Mouse (Mus musculus): ENCODE data around the gene Cdiptos. TPM values are rescaled to one million over a fixed set of nuclear protein-coding genes. Genes with fewer than 3 reads are reported as not detected.

Gene Cdiptos
- total RNA-seq, 2 experiments from 2014 or later = 0.42 TPM; not detected in 1

DNA sequence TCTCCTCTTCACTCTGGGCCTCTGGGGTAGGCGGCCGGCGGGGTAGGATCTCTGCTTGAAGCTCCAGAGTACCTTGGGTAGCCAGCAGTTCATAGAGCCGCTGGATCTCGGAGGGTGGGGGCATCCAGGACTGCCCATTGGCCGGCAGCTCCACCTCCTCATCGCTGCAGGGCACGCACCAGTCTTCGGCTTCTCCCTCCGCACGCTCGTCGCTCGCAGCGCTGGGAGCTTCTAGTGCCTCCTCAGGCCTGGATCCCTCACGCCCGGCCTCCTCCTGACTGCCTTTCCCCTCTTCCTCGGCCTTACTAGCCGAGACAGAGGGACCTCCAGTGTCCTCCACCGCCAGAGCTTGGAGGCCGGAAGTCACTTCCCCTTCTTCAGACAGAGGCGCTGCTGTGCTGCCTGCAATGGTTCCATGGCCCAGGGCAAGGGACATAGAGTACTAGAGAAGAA is 40.6 kb upstream of the Cdiptos start:
- intact Hi-C loops (cut with DNase I) = loop anchor here (2.0 to 5.0 kb wide), 3 partner anchors 39 to 88 kb away; partner anchors contain the start of genes Asphd1, Cdipt and Cdiptos

DNA sequence TGATC is 40.4 kb upstream of the Cdiptos start, which contains the start of gene Pagr1b:
Pagr1b (minus strand) TSS at position 4 of the 5 bp plus-strand sequence.
- intact Hi-C loops (cut with DNase I) = loop anchor here (2.0 to 5.0 kb wide), 3 partner anchors 39 to 89 kb away; partner anchors contain the start of genes Asphd1, Cdipt and Cdiptos
- DNase-seq (ENCODE audit: low spot score in 2 of 2) = no peak

More for the DNA sequence above, 40.6 kb upstream of the Cdiptos start:
- no peak for DNase-seq (ENCODE audit: low spot score in 2 of 2)

DNA sequence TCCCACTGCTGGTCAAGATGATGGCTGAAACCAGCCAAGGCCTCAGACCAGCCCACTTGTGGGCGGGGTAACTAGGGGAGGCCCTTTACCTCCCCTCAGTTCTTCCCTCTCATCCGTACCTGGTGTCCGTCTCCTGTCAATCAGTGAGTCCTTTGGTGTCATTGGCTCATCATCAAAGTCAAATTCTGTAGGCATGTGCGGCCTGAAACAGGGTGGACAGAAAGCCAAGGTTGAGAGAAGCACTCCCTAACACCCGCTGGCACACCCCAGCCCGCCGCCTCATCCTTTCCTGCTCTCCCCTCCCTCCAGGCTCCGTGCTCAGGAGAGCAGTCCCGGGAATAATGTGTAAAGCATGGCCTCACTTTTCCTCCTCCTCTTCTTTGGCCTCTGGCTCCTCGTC is 40.2 kb upstream of the Cdiptos start:
- intact Hi-C loops (cut with DNase I) = loop anchor here (2.0 to 5.0 kb wide), 3 partner anchors 39 to 89 kb away; partner anchors contain the start of genes Asphd1, Cdipt and Cdiptos
- no peak for DNase-seq (ENCODE audit: low spot score in 2 of 2)

DNA sequence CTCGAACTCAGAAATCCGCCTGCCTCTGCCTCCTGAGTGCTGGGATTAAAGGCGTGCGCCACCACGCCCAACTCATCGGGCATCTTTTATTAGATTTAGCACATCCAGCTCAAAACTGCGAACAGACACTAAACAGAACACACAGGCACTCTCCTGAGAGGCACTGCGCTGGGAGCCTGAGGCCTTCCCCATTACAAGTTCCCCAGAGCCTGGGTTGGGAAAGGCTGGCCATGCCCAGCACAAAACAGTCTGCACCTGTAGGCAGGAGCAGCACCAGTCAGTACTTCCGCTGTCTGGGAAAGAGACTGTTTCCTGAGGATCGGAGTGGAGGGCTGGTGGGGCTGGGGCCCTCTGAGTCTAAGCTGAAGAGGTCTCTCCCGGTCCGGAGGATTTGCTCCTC is 39.1 kb upstream of the Cdiptos start:
- DNase-seq (ENCODE audit: low spot score in 2 of 2) = no peak
- intact Hi-C loops (cut with DNase I) = loop anchor here (5.0 kb wide), 2 partner anchors 38 to 68 kb away; partner anchors contain the start of genes Asphd1, Cdipt and Cdiptos

DNA sequence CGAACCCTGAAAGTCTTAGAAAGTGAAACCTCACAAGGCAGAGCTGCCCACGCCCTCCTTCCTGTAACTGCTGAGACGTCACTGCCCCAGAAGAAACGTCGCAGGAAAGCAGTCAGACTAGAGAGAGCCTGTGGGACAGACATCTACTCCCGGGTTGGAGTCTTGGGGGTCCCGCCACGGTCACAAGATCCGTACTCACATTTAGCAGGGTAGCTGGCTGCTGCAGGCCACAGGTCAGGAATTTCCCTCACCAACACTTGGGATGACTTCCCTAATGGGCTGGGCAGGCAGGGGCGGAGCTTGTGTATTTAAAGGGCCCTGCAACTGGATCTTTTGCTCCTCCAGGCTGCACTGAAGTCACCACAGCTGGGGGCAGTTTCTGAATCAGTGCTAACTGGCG is 38.4 kb upstream of the Cdiptos start, which contains the start of gene Mvp:
Mvp (minus strand) TSS at position 302 of the 400 bp plus-strand sequence.
- intact Hi-C loops (cut with DNase I) = no loop called here
- no peak for DNase-seq (ENCODE audit: low spot score in 2 of 2)

DNA sequence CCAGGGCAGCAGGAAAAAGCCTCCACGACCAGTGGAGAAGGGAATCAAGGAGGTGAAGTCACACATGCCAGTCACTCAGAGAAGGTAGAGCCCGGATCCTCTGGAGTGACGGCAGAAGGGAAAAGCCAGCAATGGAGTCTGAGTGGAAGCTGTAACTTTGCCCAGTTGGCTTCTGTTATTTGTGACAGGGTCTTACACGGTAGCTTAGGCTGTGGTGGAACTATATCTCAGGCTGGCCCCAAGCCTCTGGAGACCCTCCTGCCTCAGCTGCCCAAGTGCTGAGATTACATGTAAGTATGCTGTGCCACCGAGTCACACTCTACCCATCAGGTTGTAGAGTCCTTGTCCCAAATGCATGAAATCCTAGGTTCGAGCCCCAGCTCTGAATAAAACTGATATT is 37.5 kb upstream of the Cdiptos start:
- intact Hi-C loops (cut with DNase I) = no loop called here
- DNase-seq (ENCODE audit: low spot score in 2 of 2) = no peak

DNA sequence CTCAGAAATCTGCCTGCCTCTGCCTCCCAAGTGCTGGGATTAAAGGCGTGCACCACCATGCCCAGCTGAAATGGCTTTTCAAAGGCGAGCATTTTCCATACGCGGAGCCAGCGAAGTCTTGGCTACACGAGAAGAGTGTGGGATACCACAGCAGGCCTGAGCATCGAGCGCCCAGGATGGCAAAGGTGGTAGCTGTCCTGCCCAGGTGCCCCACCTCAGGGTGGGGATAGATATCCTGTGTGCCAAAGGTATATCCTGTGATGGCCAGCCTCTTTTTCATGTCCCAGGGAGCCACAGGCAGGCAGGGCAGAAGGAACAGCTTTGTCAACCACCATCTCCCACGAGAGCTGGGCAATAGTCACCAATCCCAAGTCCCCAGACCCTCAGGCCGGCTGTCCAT is 36.9 kb upstream of the Cdiptos start:
- DNase-seq (ENCODE audit: low spot score in 2 of 2) = no peak
- intact Hi-C loops (cut with DNase I) = no loop called here

DNA sequence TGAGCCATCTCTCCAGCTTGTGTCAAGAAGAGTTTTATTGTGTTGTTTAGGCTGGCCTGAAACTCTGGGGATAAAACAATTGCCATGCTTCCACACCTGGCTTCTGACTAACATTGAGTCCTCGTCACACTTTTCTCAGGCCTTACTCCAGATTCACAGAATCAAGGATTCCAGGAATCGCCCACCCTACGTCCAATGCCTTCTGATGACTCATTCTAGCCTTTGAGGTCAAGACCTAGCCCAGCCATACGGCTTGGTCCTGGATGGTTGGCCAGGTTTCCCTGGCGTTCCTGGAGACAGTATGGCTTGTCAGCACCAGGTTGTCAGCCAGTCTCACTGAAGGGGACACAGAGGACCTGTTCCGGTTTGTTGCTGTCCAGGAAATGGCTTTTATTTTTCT is 36.5 kb upstream of the Cdiptos start:
- intact Hi-C loops (cut with DNase I) = no loop called here
- DNase-seq (ENCODE audit: low spot score in 2 of 2) = no peak

DNA sequence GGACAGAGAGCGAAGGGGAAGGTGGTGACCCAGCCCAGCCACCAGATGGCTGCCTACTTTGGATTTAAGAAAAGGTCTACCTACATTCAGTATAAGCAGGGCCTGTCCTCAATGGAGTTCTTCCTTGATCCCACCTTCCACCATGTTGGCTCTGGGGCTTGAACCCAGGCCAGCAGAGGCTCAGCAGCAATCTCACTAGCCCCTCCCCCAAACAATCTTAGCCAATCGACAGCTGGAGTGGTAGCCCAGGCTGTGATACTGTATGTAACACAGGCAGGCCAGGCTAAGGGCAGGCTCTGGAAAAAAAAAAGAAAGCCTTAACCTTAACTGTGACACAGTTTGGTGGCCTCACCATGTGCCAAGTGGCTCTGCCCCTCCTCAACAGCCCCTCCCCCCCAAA is 35.8 kb upstream of the Cdiptos start:
- DNase-seq (ENCODE audit: low spot score in 2 of 2) = no peak
- intact Hi-C loops (cut with DNase I) = no loop called here

DNA sequence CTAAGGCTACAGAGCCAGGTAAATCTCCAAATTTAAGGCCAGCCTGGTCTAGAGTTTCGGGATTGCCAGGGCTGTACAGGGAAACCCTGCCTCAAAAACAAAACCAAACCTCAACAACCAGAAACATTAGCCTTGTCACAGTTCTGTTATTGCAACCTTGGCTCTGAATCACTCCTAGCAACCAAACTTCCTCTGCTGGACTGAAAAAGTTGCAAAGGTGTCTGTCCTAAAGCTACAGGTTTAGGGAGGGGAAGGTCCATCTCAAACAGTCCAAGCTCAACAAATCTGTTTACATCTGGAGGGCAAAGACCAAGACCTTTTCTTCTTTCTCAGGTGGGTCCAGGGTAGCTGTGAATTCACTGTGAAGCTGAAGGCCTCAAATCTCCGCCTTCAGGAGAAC is 35.2 kb upstream of the Cdiptos start:
- intact Hi-C loops (cut with DNase I) = no loop called here
- no peak for DNase-seq (ENCODE audit: low spot score in 2 of 2)

DNA sequence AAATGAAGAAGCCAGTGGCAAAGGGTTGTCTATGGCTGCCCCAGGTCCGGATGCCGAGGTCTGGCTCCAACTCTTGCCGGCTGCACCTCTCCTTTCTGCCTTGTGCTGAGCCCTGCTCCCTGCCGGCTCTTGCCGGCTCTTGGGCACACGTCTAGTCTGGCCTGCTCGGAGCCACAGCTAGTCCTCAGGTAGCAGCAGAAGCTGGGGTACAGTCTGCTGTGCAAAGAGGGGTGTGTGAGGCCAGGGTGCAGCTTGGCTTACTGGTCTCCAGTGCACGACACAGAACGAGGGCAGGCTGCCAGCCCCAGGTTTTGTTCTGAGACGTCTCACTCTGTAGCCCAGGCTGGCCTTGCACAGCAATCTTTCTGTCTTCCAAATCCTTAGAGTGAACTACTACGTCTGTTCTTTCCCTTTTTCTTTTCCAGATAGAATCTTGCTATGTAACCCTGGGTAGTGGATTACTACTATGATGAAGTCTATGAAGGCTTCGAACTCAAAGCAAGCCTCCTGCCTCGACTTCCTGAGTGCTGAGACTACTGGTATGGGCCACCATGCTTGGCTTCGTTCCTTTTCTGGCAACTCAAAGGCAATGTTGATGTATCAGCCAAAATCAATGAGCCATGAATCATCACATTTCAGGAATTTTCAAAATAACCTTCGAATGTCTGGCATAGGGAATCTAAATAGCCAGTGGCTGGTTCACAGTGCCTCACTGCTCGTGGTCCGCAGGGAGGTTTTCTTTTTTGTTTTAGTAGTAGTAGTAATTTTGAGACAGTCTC is 33.6 kb upstream of the Cdiptos start:
- intact Hi-C loops (cut with DNase I) = no loop called here
- DNase-seq (ENCODE audit: low spot score in 2 of 2) = no peak

DNA sequence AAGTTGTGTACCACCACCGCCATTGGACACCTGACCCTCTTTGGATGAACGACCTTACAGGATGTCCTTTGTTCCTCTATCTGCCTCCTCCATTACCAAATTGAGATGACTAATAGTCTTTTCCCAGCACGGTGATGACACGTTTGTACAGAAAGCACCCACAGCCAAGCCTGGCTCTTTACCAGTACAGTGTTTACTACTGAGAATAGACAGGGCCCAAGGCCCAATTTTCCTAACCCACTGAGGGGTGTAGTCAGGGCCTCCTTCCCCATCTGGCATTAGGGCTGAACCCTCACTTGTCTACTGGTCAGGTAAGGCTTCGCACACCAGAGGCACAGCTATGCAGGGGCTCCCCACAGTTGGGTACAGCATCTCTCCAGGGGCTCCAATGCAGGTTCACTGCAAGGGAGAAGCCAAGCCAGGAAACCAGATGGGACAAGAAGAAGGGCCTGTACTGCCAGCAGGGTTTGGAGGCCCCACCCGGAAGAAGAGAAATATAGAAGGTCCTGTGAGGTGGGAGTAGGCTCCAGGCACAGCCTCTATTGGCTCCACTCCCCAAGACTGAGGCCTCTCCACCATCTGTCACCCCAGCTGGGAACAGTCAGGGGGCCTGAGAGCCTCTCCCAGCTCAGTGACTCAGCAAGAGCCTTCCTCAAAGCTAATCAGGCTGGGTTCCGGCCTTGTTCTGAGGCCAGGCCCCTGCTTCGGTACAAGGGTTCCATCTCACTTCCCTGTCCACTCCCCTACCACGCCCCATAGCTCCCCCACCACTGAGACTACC is 32.5 kb upstream of the Cdiptos start:
- DNase-seq (ENCODE audit: low spot score in 2 of 2) = peak; percentile 58 to 61
- intact Hi-C loops (cut with DNase I) = no loop called here

DNA sequence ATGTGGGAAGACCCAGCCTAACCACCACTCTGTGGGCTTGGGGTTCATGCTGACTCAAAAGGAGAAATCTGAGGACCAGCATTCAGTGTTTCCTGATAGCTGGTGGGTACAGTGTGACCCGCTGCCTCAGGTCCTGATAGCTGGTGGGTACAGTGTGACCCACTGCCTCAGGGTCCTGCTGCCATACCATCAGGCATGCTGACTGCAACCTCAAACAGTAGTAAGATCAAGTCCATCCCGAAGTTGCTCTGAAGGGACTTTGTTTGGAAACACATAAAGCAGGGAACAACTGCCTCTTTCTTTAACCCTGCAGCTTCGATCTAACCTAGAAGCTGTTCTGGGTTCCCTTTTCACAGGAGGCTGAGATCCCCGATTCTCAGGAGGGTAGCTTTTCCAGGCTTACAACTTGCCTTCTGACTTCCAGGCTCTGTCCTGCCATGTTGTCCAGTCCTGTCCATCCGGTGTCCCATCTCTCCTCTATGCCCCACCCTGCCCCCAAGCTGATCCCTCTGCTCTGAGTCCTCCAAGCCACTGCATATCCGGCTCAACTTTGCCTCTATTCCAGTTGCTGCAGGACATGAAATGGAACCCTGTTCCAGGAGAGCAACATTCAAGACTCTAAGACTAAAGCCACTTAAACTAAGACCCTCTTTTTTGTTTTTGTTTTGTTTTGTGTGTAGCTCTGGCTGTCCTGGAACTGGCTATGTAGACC is 31.6 kb upstream of the Cdiptos start:
- intact Hi-C loops (cut with DNase I) = no loop called here
- DNase-seq (ENCODE audit: low spot score in 2 of 2) = no peak

DNA sequence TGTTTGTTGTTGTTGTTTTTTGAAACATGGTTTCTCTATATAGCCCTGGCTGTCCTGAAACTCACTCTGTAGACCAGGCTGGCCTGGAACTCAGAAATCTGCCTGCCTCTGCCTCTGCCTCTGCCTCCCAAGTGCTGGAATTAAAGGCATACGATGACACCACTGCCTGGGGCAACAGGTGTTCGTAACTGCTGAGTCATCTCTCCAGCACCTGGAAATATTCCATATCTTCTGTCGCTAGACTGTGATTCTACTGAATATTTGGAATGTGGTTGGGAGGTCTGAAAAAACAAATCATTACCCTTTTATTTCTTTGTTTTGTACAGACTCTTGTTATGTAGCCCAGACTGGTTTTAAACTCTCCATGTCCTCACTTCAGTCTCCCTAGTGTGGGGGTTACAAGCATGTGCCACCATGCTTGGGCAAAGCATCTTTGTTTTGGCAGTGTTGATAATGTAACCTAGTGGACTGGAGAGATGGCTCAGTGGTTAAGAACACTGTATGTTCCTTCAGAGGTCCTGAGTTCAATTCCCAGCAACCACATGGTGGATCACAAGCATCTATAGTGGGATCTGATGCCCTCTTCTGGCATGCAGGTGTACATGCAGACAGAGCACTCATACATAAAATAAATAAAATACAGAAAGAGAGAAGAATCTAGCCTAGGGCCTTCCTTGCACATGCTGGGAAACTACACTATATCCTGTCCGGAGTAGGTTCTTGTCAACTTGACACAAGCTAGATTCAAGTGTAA is 28.4 kb upstream of the Cdiptos start:
- no peak for DNase-seq (ENCODE audit: low spot score in 2 of 2)

DNA sequence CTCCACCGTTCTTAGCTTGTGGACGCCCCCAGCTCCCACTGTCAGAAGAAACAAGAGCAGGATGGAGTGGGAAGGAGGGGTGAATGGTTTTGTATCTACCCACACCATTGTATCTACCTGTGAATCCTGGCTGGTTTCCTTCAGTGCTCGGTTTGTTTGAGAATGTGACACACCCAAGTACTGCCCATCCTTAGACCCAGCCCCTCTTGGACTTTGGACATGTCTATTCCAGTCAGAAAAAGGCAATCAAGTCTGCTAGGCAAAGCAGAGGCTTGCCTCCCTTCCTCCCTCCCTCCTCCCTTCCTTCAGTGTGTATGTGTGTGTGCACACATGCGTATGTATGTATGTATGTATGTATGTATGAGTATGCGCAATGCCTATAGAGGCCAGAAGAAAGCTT is 27.7 kb upstream of the Cdiptos start:
- intact Hi-C loops (cut with DNase I) = no loop called here
- no peak for DNase-seq (ENCODE audit: low spot score in 2 of 2)

More for the DNA sequence above, 28.4 kb upstream of the Cdiptos start:
- intact Hi-C loops (cut with DNase I) = no loop called here

DNA sequence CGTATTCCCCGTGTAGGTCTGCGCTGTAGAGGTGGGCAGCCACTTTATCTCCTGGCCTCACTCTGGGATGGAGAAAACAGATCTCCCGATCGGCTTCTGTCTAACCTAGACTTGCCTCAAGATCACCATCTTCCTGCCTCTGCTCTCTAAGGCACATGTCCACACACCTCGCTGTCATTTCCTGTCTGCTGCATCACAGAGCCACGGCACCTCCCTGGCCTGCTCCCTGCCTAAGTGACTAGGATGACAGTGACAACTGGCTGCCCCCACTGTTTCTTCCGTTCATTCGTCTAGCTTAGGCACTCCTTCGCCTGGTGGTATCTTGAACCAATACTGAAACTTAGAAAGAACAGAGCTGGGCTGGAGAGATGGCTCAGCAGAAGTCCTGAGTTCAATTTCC is 23.7 kb upstream of the Cdiptos start:
- intact Hi-C loops (cut with DNase I) = no loop called here
- no peak for DNase-seq (ENCODE audit: low spot score in 2 of 2)

DNA sequence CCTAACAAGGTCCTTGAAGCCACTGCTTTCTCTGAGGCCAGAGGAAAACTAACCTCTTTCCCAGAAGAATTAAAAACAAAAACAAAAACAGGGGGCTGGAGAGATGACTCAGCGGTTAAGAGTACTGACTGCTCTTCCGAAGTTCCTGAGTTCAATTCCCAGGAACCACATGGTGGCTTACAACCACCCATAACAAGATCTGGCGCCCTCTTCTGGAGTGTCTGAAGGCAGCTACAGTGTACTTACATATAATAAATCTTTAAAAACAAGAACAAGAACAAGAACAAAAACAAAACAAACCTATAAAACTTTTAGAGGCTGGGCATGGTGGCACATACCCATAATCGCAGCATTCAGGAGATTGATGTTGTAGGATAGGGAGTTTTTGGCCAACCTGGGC is 20.6 kb upstream of the Cdiptos start:
- intact Hi-C loops (cut with DNase I) = no loop called here
- no peak for DNase-seq (ENCODE audit: low spot score in 2 of 2)

DNA sequence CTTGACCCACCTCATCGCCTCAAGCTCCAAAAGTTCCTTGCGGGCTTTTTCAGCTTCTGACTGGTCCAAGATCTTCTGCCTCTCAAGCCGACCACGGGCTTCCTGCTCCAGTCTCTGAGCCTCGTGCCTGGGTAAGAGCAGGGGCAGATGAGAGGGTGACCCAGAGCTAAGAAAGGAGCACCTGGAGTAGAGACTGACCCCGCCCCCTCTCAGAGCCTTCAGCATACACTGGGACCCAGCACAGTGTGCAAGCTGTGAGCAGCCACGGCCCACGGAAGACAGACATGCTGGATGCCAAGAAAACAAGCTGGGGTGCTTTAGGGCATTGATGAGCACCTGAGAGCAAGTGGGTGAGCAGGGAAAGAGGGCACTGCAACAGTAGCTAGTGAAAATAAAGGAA is 12.9 kb upstream of the Cdiptos start:
- intact Hi-C loops (cut with DNase I) = no loop called here
- no peak for DNase-seq (ENCODE audit: low spot score in 2 of 2)

DNA sequence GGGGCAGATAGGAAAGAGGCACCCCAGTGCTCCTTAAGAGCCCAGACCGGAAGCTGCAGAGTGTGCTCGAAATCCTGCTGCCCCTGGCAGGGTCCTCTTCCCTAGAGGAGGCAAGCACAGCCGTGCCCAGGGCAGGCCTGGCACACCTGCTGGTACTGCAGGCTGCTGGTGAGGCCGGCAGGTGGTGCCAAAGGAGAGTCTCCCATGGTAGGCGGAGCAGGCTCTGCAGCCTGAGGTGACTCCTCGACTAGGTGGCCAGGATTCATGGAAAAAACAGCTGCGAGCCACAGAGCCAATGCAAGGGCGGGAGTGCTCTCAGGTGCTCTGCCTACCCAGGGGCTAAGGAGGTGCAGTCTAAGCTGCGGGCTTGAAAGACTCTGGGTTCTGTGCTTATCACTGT is 10.4 kb upstream of the Cdiptos start:
- intact Hi-C loops (cut with DNase I) = no loop called here

More for the DNA sequence above, 10.4 kb upstream of the Cdiptos start:
- peak in 1 of 2 experiments; percentile 52 for DNase-seq (ENCODE audit: low spot score in 2 of 2)
